Mouse (Mus musculus): ENCODE measurements around the gene Tbc1d2.
A peak's percentile ranks its signal among the peaks of the same experiment; 100 is the strongest.
"Not testable (repeated sequence)": the region's sequence is repeated elsewhere in the genome, so short reads cannot be mapped to it uniquely, and the experiment has no call there.

Gene Tbc1d2

DNA sequence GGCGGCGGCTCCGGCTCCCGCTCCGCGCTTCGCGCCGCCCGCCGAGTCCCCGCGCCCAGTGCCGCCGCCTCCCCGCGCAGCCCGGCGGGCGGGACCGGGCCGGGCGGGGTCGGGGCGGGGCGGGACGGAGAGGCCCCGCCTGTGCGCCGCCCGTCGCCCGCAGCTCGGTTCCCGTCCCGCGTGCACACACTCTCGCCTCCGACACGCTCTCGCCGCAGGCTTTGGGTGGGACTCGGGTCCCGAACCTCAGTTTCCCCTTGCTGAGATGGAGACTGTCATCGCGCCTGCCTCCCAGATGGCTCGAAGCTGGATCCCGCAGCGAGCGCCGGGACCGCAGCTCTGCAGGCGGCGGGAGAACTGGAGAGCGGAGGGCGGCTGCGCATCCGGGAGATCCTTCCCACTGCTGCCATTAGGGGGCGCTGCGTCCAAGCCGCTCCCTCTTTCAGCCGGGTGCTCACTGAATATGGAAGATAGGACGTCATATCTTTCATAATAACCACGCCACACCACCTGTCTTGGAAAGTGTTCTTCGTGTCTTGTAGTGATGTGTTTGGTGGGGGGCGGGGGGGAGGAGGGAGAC lies 48.1 kb downstream of the Tbc1d2 start, which contains the start of gene Coro2a:
Gene Coro2a (minus strand): TSS at position 359 of the 580 bp plus-strand sequence.
- peak; percentile 79 for DNase-seq (ENCODE audit: low read depth)

DNA sequence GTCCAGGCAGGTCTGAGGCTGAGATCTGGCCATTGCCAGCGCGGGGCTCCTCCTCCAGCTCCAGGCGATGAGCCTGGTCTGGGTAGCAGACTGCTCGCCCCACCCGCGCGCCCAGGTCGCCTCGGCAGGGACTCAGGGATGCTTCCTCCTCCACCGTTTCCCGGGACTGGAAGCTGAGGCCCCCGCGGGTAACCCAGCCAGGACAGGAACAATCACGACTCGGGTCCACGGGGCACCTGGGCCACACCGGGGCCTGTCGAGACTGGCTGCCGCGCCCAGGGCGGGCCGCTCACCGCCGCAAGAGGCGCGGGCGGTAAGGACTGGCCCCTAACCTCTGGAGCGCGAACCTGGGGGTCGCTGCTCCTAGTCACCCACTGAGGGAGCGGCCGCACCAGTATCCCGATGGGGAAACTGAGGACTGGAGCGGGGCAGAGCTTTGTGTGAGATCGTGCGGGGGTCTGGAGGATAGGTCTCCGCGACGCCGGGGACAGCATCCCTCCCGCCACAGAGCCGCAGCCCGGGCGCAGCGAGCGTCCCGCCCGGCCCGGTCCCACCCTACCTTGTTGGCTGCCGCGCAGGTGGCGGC lies 48.7 kb downstream of the Tbc1d2 start:
- no peak for DNase-seq (ENCODE audit: low read depth)

DNA sequence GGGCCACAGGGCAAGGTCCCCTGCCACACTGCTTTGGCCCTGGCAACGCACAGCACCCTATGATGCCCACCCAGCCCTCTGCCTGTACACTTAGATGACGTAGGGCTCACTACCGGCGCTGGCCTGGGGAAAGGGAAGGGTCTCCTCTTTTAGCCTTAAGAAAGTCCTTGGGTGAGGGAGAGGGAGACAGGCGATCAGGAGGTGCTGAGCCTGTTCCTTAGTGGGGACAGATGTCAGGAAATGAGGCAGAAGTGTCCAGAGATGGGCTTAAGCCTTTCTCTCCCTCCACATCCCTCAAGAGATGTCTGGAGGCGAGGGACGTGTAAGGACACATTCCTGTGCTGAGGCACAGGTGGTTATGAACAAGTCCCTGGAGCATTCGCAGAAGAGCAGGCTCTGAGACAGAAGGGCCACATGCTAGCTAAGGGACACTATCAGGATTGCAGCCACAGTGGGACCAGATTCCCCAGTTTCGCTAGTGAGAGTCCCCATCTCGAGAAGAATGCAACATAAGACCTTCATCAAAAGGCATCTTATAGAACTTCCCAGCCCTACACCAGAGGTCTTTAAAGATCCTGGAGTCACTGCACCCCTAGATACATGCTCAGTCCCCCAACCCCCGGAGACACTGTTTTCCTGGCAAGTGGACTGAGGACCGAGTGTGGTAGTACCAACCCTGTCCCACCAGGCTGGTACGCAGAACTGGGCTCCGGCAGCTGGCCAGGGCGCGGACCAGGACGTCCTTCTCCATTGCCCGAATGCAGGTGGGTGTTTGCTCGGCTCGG lies 49.3 kb downstream of the Tbc1d2 start:
- no peak for DNase-seq (ENCODE audit: low read depth)

GRCm38 (mm10) chr4:46599609-46600008 lies 50.4 kb downstream of the Tbc1d2 start:
- not testable (repeated sequence) for DNase-seq (ENCODE audit: low read depth)

- no peak for DNase-seq (ENCODE audit: low read depth)
Measured at GRCm38 (mm10) chr4:46598981-46599380, 51.0 kb downstream of the Tbc1d2 start.

DNA sequence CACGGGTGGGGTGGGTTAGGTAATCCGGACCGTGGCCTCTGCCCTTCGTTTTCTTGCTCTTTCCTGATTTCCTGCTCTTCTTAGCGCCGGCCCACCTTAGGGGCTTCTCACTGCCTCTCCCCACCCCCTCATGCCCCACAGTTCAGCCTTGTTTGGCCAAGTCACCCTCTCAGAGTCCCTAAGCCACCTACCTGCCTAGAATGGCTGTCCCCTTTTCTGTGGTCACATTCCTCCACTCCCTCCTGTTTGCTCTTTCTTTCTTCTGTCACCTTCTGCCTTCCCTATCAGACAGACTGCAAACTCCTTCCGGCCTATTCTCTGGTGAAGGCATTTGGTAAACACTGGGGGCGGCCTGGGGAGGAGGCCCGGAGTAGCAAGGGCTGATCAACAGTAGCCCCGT lies 51.9 kb downstream of the Tbc1d2 start:
- DNase-seq (ENCODE audit: low read depth), result no peak

DNA sequence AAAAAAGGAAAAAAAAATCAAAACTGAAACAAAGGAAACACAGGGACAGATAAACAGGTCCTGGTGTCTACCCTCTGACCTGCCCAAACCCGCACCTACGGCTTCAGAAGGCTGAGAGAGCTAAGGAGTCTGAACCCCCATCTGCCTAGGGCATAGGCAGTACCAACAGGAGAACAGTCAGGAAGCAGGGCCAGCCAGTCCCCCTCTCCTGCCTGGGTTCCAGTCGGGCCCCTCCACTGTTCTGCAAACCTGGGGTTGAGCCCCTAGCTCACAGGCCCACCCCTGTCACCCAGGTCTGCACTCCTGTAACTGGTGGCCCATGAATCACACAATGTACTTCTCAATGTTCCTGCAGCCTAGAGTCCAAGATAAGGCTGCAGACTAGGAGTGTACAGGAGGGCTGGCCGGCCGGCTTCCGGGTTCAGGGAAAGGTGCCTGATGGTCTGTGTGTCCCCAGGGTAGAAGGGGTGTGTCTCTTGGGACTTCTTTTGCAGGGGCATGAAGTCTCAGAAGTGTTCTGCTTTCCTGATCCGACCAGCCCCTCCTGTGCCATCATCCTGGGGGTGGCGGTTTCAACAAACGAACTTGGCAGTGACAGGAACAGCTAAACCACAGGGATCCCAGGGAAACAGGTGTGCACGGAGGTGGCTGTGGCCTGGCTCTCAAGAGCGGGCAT lies 52.6 kb downstream of the Tbc1d2 start:
- DNase-seq (ENCODE audit: low read depth), result no peak

DNA sequence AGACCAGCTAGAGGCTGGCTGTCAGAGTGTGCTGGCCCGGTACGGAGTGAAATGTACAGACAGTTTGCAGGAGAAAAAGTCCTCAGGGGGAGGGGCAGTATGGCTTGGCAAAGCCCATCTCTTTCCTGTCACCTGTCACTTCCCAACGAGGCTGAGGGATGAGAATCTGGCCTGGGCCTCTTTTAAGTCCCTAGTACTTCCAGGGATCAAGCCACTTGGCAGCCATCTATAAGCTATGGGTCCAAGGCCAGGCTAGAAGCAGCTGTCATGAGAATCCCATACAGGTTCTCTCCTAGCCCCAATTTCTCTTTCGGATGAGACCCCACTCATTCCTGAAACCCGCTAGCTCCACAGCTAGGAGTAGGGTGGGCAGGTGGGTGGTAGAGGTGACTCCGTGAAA lies 53.6 kb downstream of the Tbc1d2 start:
- DNase-seq (ENCODE audit: low read depth), result no peak

DNA sequence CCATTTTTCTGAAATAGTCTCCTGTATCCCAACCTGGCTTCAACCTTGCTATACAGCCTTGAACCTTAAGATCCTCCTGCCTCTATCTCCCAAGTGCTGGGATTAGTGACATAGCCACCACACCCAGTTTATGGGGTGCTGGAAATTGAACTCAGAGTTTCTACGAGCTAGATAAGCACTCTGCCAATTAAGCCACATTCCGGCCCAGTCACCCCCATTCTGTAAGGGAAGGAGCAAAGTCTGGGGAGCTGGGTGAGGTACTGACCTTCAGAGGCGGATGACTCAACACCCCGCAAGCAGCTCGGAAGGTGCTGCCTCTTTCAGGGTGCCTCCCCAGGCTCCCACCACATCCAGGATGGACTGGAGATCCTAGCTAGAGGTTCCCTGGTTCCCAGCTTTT lies 55.9 kb downstream of the Tbc1d2 start:
- DNase-seq (ENCODE audit: low read depth), result no peak

- no peak for DNase-seq (ENCODE audit: low read depth)
Measured at GRCm38 (mm10) chr4:46593472-46593871, 56.5 kb downstream of the Tbc1d2 start.

GRCm38 (mm10) chr4:46591833-46592520 lies 58.0 kb downstream of the Tbc1d2 start:
- peak; percentile 8 for DNase-seq (ENCODE audit: low read depth)

GRCm38 (mm10) chr4:46590810-46591209 lies 59.2 kb downstream of the Tbc1d2 start:
- DNase-seq (ENCODE audit: low read depth), result no peak

DNA sequence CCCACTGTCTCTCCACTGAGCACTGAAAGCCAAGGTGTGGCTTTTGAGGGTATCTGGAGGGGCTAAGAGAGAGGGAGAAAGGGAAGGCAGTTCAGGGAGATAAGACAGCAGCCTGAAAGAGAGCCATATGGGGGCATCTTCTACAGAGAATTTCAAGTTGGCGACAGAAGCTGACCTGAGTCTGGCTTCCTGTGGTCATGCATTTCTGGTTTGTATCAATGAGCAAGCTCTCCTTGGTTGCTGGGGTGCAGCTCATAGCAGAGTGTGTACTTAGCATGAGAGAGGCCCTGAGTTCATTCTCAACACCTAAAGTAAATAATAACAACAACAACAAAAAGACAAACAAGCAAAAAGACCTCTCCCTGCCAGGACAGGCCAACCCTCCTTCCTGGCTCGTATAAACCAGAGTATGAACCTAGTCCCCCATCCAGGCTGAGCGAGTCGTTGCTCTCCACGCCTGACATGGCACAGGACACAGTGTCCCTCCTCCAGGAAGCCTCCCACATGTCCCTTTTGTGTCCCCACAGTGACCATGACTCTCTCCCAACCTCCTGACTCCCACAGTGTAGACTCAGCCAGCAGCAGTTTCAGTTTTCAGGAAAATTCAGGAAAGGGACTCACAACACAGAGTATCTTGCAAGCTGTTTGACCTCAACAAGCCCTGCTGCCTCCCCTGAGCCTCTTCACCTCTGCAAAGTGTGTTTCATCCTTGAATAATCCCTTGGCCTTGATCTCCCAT lies 59.9 kb downstream of the Tbc1d2 start:
- no peak for DNase-seq (ENCODE audit: low read depth)

DNA sequence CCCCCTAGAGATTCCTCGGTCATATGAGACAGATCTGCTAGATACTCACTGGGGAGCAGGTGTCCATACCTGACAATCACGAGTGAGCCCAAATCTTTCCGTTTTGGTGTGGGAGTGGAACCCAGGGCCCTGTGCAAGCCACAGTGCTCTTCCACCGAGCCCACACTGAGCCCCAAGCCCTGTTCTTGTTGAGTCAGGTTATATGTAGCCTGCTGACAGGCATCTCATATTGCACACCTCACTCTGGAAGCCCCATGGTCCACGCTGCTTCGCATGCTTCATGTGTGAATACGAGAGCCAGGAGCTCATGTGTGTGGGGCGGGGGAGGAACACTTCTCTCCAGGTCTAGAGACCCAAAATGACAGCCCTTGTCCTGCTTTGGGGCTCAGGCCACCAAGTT lies 60.9 kb downstream of the Tbc1d2 start:
- no peak for DNase-seq (ENCODE audit: low read depth)

DNA sequence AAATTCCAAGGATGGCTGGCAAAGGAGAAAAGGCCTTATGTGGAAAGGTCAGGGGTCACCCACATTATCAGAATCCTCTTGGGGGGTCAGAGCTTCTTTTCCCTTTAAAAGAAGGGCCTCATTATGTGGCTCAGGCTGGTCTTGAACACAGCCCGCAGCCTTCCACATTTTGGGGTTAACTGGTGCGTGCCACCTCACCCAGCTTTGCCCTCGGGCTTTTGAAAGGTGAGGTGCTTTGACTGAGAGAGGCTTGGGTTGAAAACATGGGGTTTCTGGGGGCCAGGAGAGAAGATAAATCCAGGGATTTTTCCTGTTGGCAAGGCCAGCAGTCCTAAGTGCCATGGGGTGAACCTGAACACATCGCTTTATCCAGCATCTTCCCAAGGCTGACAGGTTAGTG lies 63.5 kb downstream of the Tbc1d2 start:
- DNase-seq (ENCODE audit: low read depth), result no peak

DNA sequence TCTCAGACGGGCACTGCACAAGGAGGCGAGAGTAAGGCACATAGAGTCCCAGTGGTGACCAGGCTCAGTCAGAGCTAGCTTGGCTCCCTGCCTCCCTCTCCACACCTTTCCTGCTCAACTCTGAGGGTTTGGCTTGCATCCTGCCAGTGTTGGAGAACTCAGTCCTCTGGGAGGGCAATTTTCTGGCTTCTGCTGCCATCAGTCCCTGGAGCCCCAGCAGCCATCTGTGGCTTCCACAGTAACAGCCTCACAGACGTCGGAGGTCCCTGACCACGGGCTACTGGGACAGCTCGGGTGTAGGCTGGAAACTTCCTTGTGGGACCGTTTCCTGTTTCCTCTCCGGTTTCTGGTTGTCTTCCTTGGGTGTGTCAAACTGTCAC lies 64.2 kb downstream of the Tbc1d2 start:
- no peak for DNase-seq (ENCODE audit: low read depth)

- no peak for DNase-seq (ENCODE audit: low read depth)
Measured at GRCm38 (mm10) chr4:46585041-46585810, 64.8 kb downstream of the Tbc1d2 start.

- not testable (repeated sequence) for DNase-seq (ENCODE audit: low read depth)
Measured at GRCm38 (mm10) chr4:46584536-46584935, 65.5 kb downstream of the Tbc1d2 start.

GRCm38 (mm10) chr4:46584084-46584483 lies 65.9 kb downstream of the Tbc1d2 start:
- DNase-seq (ENCODE audit: low read depth), result not testable (repeated sequence)

GRCm38 (mm10) chr4:46582024-46582423 lies 68.0 kb downstream of the Tbc1d2 start:
- DNase-seq (ENCODE audit: low read depth), result not testable (repeated sequence)

DNA sequence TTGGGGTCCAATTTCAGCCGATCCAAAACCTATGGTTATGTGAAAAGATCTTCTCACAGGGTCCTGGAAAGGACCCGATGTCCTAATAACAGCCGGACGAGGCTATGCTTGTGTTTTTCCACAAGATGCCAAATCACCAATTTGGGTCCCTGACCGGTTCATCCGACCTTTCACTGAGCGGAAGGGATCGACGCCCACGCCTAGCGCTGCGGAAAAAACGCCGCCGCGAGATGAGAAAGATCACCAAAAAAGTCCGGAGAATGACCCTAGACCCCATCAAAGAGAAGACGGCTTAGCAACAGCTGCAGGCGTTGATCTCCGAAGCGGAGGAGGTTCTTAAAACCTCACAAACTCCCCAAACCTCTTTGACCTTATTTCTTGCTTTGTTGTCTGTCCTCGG lies 68.4 kb downstream of the Tbc1d2 start:
- DNase-seq (ENCODE audit: low read depth), result not testable (repeated sequence)

Data from NIH3T3 (cell line).